Mouse (Mus musculus): ENCODE measurements around the gene Flna.

The Flna gene

GRCm38 (mm10) chrX:74249615-74250014 is at the start of gene Flna:
Gene Flna, minus strand, starts transcription at chrX:74249820.
- peak; percentile 78 for DNase-seq

GRCm38 (mm10) chrX:74298348-74298747 is 48.7 kb upstream of the Flna start:
- no peak for DNase-seq

GRCm38 (mm10) chrX:74296538-74297448 is 47.2 kb upstream of the Flna start, which contains the start of gene Atp6ap1:
Gene Atp6ap1, plus strand, starts transcription at chrX:74297097.
- peak; percentile 95 for DNase-seq

GRCm38 (mm10) chrX:74293431-74293830 is 43.8 kb upstream of the Flna start:
- no peak for DNase-seq

- no peak for DNase-seq
These were observed 33.4 kb upstream of the Flna start for GRCm38 (mm10) chrX:74283092-74283437.

- peak; percentile 84 for DNase-seq
These were observed 32.9 kb upstream of the Flna start for GRCm38 (mm10) chrX:74282395-74283091.

- DNase-seq = peak; percentile 76
These were observed 32.2 kb upstream of the Flna start, which contains the start of the genes Taz and Dnase1l1 for GRCm38 (mm10) chrX:74281732-74282394. Gene Taz, plus strand, starts transcription at chrX:74281912. Gene Dnase1l1, minus strand, starts transcription at chrX:74282337.

GRCm38 (mm10) chrX:74281041-74281731 is 31.6 kb upstream of the Flna start:
- no peak for DNase-seq

- DNase-seq = no peak
These were observed 28.3 kb upstream of the Flna start for GRCm38 (mm10) chrX:74277916-74278315.

- no peak for DNase-seq
These were observed 24.1 kb upstream of the Flna start for GRCm38 (mm10) chrX:74273422-74274322.

- no peak for DNase-seq
These were observed 21.4 kb upstream of the Flna start for GRCm38 (mm10) chrX:74270902-74271551.

- peak; percentile 95 for DNase-seq
These were observed 20.7 kb upstream of the Flna start, which contains the start of gene Rpl10 for GRCm38 (mm10) chrX:74270062-74270901. Gene Rpl10, plus strand, starts transcription at chrX:74270812.

GRCm38 (mm10) chrX:74269736-74270061 is 20.1 kb upstream of the Flna start:
- no peak for DNase-seq

GRCm38 (mm10) chrX:74257746-74258145 is 8.1 kb upstream of the Flna start:
- no peak for DNase-seq

GRCm38 (mm10) chrX:74254888-74255565 is 5.4 kb upstream of the Flna start:
- DNase-seq = no peak

GRCm38 (mm10) chrX:74254153-74254887 is 4.7 kb upstream of the Flna start, which contains the start of gene Emd:
Gene Emd, plus strand, starts transcription at chrX:74254687.
- peak; percentile 91 for DNase-seq

GRCm38 (mm10) chrX:74248651-74249050 is 969 bp downstream of the Flna start:
- peak; percentile 61 for DNase-seq

GRCm38 (mm10) chrX:74246693-74247092 is 2.9 kb downstream of the Flna start:
- no peak for DNase-seq

GRCm38 (mm10) chrX:74246213-74246681 is 3.4 kb downstream of the Flna start:
- peak; percentile 89 for DNase-seq
